Mouse (Mus musculus): ENCODE results near the gene Olfr1360.
A peak's percentile ranks its signal among the peaks of the same experiment; 100 is the strongest.
"Not testable (repeated sequence)": the region's sequence is repeated elsewhere in the genome, so short reads cannot be mapped to it uniquely, and the experiment has no call there.

GRCm38 (mm10) chr13:21715864-21716539 lies 38.8 kb upstream of the Olfr1360 start, which contains the start of the genes Hist1h2bl and Hist1h2ai:
- peak; percentile 52; the same call in 1 of the 2 replicates for TF ChIP-seq POLR2A (IDR thresholded peaks at IDR 0.05; ENCODE audit: control insufficient read depth, low read depth, low read length)
- not testable (repeated sequence) for TF ChIP-seq CTCF (IDR thresholded peaks at IDR 0.05; ENCODE audit: control insufficient read depth, insufficient read depth, insufficient replicate concordance, low read depth, low read length)
